Mouse (Mus musculus) lung, postnatal 10 days (tissue): ENCODE measurements at regions not wholly inside any gene's neighbourhood (a gene's known extent, or its start where the extent isn't known, plus 50 kb on each side); places are given as distances from the start of the nearest gene placed in this dataset.

Experiments
- DNase-seq: peaks from one replicate; pipeline ENCODE4 v3.0.0; 2021

DNA sequence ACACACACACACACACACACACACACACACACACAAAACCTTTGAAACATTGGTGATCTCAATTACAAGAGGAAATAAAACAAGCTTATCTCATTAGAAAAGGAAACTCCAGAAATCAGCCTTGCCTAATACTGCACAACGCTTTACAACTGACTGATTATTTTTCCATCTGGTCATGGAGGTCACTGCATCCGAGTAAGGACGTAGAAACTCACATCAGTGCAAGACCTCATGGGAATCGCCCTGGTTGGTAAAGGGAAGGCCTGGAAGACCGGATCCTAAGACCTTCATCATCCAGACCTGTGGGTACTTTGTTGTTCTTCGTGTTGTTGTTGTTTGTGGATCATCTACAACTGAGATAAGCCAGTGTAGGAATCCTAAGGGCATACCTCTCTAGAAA lies 77.8 kb upstream of the Sestd1 start:
- no peak for DNase-seq

DNA sequence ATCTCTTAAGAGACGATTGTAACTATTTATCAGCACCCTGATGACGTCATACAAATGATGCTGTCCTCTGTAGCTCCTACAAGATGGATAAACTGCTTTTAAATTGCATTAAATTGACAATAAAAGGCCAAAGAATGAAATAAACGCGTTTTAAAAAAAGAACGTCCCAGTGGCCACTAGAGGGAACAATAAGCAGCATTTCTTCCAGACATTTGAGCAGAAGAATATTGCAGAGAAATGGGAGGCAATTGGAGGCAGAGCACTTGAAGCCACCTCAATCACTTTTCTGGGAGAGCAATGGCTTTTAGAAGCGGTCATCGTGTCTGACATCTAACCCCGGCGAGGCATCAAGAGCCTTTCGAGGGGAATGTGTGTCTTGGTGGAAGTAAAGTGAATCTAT lies 76.4 kb upstream of the Sestd1 start:
- DNase-seq: no peak

DNA sequence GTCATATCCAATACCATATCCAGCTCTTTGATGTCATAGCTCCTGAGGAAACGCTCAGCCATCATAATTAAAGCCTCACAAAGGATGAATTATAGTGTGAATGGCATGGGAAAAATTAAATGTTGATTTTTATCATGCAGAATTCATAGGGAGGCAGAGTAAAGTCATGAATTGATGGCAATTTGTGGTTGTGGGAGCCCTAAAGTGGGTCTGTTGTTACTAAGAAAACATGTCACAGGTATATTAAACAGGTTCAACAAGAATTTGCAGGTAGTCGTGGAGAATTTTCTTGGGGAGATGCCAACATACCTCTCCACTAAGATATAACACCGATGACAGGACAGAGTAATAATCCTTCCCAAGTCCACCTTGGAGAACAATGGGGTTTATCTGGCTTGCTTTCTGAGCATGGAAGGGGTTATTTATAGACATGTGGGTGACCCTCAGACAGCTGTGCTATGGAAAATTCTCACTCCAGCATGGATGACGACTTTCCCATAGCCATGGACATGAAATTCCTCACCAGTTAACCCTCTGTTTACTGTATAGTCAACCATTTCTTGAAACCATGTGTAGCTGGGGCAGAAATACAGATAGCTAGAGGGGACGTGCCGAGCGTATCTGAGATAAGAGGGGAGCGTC lies 71.7 kb upstream of the Sestd1 start:
- no peak for DNase-seq

- no peak for DNase-seq
These were observed 66.6 kb upstream of the Sestd1 start for GRCm38 (mm10) chr2:77347027-77347426.

DNA sequence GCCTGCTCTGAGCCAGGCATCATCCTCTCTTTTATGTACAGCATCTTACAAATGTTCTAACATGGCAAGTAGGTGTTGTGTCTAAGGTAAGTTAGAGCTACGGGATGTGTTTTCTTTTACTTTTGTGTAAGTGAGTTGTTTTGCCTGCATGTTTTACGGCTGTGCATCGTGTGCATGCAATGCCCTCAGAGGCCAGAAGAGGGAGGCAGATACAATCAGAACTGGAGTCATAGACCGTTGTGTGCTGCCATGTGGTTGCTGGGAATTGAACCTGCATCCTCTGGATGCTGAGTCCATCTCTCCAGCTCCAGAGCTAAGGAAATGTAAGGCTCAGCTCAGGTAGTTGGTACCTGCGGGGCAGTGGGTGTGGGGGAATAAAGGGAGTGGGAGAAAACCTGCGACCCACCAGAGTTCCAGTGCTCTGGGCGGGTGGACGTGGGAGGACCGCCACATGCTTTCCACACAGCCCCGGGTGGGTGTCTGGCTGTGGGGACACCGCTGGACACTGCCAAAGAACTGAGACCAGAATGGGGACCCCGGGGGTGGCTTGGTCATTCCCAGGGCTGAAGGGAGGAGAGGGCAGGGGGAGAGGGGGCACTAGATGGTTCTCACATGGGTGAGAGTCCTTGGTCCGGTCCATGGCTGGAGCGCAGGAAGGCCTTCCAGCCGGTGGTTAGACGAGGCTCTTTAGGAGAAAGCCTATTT lies 63.5 kb upstream of the Sestd1 start:
- DNase-seq: peak; percentile 19

- DNase-seq: no peak
These were observed 62.0 kb upstream of the Sestd1 start for GRCm38 (mm10) chr2:77342416-77342815.

- peak; percentile 97 for DNase-seq
These were observed 61.4 kb upstream of the Sestd1 start for GRCm38 (mm10) chr2:77341575-77342332.

DNA sequence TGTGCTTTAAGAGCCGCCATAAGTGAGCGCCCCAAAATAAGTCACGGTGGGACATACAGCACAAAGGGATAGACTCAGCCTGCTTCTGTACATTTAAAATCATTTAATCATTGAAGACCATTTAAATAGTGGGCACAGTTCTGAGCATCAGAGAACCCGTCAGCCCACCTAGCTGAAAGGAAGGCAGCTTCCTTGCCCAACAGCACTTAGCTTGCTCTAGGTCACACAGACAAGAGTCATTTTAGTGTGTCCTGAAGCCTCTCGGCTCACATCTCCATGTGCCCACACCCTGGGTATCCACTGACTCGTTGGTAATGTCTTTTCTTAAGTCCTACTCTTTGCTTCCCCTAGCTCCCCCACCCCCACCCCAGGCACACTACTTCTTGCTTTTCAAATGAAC lies 59.7 kb upstream of the Sestd1 start:
- DNase-seq: no peak

DNA sequence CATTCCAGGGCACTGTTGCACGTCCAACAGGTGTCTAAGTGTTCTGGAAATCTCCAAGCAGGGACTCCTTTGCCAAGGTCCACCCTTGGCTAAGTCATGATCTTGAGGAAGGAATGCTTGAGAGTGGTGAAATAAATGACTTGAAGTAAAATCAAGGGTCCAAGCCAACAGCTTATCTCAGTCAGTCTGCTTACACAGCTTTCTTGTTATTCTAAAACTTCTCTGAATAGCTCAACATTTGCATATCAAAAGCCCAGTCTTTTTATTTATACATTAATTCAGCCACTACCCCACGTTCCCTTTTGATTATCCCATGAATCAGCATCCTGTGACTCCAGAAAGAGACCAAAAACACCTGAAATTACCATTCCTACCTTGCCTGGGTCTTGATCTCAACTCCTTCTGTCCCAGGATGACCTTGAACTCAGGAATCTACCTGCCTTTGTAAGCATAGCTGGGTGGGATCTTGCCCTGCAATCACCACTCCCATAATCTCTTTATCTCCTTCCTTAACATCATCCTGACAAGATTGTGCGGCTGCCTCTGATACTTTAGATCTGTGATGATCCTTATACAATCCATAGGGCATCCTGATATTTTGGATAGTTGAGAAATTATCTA lies 57.5 kb upstream of the Sestd1 start:
- DNase-seq: no peak

DNA sequence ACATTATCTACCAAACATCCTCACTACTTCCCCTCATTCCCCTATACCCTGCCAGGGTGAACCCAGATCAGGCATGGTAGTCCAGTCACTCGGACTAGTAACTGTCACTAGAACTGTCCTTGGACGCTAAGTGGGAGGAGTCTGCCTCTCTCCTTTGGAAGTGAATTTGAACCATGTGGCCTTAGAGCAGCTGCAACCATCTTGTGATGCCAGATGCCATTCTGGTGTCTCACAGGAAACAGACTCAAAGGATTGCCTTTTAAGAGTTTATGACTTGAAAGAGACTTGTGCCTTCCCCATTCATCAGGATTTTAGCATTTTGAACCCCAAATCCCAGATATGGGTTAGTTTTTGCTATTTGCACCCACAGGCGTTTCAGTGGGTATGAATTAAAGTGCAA lies 56.9 kb upstream of the Sestd1 start:
- DNase-seq: no peak

GRCm38 (mm10) chr2:77336810-77337209 lies 56.4 kb upstream of the Sestd1 start:
- no peak for DNase-seq

DNA sequence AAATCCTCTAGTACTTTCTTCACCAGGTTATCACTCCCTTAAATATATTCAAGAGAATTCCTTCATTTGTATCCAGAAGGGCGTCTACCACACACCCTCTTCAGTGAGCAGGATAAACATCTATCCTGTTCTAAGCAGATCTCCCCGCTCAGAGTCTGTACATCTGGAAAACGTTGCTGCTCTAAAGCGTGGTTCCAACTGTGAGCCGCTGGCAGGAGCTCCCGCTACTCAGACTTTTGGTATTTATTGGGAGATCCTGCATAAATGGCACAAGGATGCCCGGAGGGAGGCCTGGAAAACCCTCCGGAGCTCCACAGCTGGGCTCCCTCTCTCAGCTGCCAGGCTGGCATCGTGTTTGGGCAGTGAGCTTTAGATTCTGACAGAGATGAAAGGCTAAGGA lies 54.3 kb upstream of the Sestd1 start:
- no peak for DNase-seq

DNA sequence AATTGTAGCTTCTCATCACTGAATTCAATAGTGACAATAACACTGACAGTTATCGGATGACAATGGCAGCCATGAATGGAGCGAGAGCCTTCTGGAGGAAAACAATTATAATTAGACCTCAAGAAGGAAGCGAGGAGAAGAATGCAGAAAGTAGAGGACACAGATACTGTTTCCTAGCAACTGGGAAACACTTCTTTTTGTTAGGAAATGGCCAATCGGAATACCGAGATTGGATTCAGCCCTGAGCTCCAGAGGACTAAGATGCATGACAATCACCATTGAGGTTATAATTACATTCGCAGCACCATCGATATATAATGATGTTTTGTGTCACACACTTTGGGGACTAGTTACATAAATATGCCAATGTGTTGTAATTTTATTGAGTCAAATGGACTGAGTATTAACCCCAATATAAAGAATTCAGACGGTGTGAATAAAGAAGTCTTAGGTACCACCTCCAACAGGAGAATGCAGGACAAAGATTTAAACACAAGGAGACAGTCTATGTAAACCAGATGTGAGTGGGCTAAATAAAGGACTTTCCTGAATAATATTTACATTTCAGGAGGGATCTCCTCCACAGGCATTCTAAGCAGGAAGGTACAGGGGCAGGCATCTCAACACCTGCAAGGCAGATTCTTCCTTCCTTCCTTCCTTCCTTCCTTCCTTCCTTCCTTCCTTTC lies 53.1 kb upstream of the Sestd1 start:
- no peak for DNase-seq
